Mouse (Mus musculus): Measurements from ENCODE around the gene Als2cl. TPM values are rescaled to one million over a fixed set of nuclear protein-coding genes. Genes with fewer than 3 reads are reported as not detected.

The Als2cl gene
- total and polyA plus RNA-seq, 2 experiments from 2014 or later = 1.2 to 9.0 TPM

DNA sequence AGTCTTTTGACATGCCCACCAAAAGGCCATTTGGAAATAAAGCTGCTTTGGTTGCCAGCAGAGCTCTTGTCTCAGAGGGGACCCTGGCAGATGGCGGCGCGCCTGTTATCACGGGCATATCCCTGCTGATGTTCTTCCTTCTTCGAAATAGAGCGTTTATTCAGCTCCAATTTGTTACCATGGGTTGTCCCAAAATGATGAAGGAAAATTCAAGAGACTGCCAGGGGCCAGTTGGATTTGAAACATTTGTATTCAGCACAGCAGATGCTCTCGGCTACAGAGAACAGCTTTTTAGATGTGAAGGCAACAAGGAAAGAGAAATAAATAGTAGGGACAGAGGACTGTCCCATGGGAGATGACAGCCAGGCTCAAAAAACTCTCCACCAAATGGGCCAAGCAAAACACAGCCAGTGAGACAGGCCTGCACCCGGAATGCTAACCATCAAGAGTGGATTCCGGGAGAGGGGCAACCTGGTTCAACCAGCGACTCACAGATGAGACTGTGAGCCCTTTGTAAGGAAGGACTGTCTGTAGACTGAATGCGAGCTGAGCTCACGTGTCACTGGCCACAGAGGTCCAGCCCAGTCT is 54.3 kb downstream of the Als2cl start:
- H3K36me3 ChIP-seq (ENCODE audit: insufficient read depth, low read length) = no peaks in the 10 kb centered on the region
- TF ChIP-seq CTCF (IDR thresholded peaks at IDR 0.05) = no peak
- H3K9ac ChIP-seq (replicated peaks; ENCODE audit: low read length, poor library complexity, severe bottlenecking) = no peak overlapping the region
- ATAC-seq (ENCODE audit: low FRiP score) = peak; percentile 78
- H3K9me3 ChIP-seq (ENCODE audit: low read length) = no peaks in the 10 kb centered on the region
- H3K4me1 ChIP-seq (ENCODE audit: insufficient read depth, low read length) = 0 out of 2 replicates have a peak, but pooled peaks cover 3% of the 10 kb centered on the region
- no peak overlapping the region for H3K4me2 ChIP-seq (ENCODE audit: low read depth, low read length, poor library complexity, severe bottlenecking)
- WGBS = 53% methylated on average over 12 of the region's 12 CpGs
- H3K27me3 ChIP-seq (ENCODE audit: insufficient read depth, low read length) = no peaks in the 10 kb centered on the region
- peak overlapping the region; percentile 51 for H3K27ac ChIP-seq (ENCODE audit: low read depth, low read length)
- DNase-seq (ENCODE audit: low spot score) = peak; percentile 83
- H3K4me3 ChIP-seq (ENCODE audit: low read depth, low read length) = no peak overlapping the region

DNA sequence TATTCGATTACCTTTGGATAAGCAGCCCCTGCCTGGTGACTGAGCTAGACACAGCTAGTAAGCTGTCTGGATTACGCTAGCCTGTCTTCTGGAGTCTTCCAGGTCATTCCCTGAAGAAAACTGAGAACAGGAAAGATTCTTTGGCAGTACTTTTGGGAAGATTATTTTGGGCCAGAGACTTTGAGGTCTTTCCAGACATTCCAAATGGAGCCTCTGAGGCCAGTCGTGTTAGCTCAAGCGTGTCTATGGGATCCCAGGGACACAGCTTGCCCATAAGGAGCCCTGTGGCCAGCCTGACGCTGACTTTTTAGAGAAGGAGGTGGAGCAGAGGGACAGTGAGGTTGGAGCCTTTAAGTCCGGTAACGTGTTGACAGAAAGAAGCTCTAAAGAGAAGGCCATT is 56.3 kb downstream of the Als2cl start:
- Histone ChIP-seq H3K4me2 (ENCODE audit: low read depth, low read length, poor library complexity, severe bottlenecking) (no peak overlapping the region), H3K4me1 (ENCODE audit: insufficient read depth, low read length) (0 out of 2 replicates have a peak, but pooled peaks cover 3% of the 10 kb centered on the region), H3K27me3 (ENCODE audit: insufficient read depth, low read length) (no peaks in the 10 kb centered on the region), H3K4me3 (ENCODE audit: low read depth, low read length) (no peak overlapping the region), H3K27ac (ENCODE audit: low read depth, low read length) (no peak overlapping the region), H3K9me3 (ENCODE audit: low read length) (no peaks in the 10 kb centered on the region), H3K36me3 (ENCODE audit: insufficient read depth, low read length) (no peaks in the 10 kb centered on the region), H3K9ac (replicated peaks; ENCODE audit: low read length, poor library complexity, severe bottlenecking) (no peak overlapping the region)
- DNase-seq (ENCODE audit: low spot score) (no peak), ATAC-seq (ENCODE audit: low FRiP score) (no peak)
- 81% methylated on average over 7 of the region's 7 CpGs for WGBS
- TF ChIP-seq CTCF (IDR thresholded peaks at IDR 0.05) = no peak

DNA sequence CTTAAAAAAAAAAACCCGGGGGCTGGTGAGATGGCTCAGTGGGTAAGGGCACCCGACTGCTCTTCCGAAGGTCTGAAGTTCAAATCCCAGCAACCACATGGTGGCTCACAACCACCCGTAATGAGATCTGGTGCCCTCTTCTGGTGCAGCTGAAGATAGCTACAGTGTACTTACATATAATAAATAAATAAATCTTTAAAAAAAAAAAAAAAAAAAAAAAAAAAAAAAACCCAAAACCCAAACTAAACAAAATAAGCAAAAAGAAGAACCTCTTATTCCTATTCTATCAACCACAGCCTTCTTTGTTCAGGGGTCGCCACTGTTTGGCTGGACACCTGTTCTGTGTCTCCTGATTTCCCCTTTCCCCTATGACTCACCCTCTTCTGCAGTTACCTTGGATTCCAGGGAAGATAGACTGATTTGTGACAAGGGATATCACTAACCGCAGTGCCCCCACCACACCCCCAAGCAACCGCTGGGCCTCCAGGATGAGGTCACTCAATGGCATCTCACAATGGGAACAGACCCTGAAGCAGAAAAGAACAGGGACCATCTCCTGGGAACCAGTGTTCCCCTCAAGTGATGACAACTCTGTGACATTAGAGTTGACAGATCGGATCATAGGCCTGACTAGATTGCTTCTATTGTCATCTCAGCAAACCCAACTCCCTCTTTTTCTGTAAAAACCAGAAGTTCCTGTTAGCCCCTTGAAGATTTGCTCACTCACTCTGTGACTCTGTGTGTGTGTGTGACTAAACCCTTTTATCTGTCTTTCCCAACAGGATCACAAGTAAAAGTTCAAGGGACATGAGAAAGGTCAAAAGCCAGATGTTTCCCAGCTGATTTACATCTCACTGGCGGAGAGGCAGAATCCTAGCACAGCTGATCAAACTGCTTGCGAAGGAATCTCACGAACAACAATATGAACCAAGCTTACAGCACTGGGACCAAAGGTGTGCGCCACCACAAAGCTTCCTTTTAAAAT is 58.1 kb downstream of the Als2cl start:
- Histone ChIP-seq H3K9ac (replicated peaks; ENCODE audit: low read length, poor library complexity, severe bottlenecking) (no peak overlapping the region), H3K9me3 (ENCODE audit: low read length) (no peaks in the 10 kb centered on the region), H3K27ac (ENCODE audit: low read depth, low read length) (no peak overlapping the region), H3K4me1 (ENCODE audit: insufficient read depth, low read length) (0 out of 2 replicates have a peak, but pooled peaks cover 3% of the 10 kb centered on the region), H3K27me3 (ENCODE audit: insufficient read depth, low read length) (no peaks in the 10 kb centered on the region), H3K4me2 (ENCODE audit: low read depth, low read length, poor library complexity, severe bottlenecking) (no peak overlapping the region), H3K36me3 (ENCODE audit: insufficient read depth, low read length) (no peaks in the 10 kb centered on the region), H3K4me3 (ENCODE audit: low read depth, low read length) (no peak overlapping the region)
- no peak for TF ChIP-seq CTCF (IDR thresholded peaks at IDR 0.05)
- DNase-seq (ENCODE audit: low spot score) (no peak), ATAC-seq (ENCODE audit: low FRiP score) (no peak)
- 68% methylated on average over 12 of the region's 12 CpGs for WGBS

DNA sequence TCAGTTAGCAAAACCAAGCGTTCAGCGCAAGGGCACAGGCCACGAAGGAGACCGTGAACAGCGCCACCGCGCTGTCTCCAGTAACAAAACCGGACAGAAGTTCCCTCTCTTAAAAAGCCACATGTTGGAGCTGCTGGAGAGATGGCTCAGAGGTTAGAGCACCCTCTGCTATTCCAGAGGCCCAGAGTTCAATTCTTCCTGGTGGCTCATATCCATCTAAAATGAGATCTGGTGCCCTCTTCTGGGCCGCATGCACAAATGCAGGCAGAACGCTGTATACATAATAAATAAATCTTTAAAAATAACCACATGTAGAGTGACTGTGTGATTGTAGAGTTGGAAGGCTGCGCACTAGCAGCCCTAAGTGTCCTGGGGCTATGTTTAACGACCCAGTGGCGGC is 64.6 kb downstream of the Als2cl start:
- DNase-seq (ENCODE audit: low spot score) (peak; percentile 40), ATAC-seq (ENCODE audit: low FRiP score) (no peak)
- 40% methylated on average over 13 of the region's 13 CpGs for WGBS
- Histone ChIP-seq H3K27ac (ENCODE audit: low read depth, low read length) (no peak overlapping the region), H3K27me3 (ENCODE audit: insufficient read depth, low read length) (peaks cover 10% of the 10 kb centered on the region; the same call in 1 of the 2 replicates), H3K4me2 (ENCODE audit: low read depth, low read length, poor library complexity, severe bottlenecking) (no peak overlapping the region), H3K4me1 (ENCODE audit: insufficient read depth, low read length) (no peaks in the 10 kb centered on the region), H3K9me3 (ENCODE audit: low read length) (no peaks in the 10 kb centered on the region), H3K4me3 (ENCODE audit: low read depth, low read length) (no peak overlapping the region), H3K9ac (replicated peaks; ENCODE audit: low read length, poor library complexity, severe bottlenecking) (no peak overlapping the region), H3K36me3 (ENCODE audit: insufficient read depth, low read length) (no peaks in the 10 kb centered on the region)
- TF ChIP-seq CTCF (IDR thresholded peaks at IDR 0.05) = peak; percentile 70

DNA sequence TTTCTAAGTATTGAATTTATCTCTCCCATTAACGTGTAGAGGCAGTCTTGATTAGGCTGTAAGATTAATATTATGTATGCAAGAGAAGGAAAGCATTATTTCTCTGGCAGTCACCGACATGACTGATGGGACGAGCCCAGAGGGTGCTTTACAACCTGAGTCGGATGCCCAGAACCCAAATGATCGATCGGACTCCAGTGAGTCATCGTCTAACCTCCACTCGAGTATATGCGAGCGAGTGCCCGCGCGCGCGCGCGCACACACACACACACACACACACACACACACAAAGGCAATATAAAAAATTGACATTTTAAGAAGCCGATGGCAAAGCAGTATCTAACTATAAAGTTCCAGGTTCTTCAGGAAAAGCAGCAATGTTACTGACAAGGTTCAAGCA is 65.7 kb downstream of the Als2cl start:
- no peak for TF ChIP-seq CTCF (IDR thresholded peaks at IDR 0.05)
- Histone ChIP-seq H3K27ac (ENCODE audit: low read depth, low read length) (no peak overlapping the region), H3K27me3 (ENCODE audit: insufficient read depth, low read length) (peaks cover 10% of the 10 kb centered on the region; the same call in 1 of the 2 replicates), H3K4me2 (ENCODE audit: low read depth, low read length, poor library complexity, severe bottlenecking) (0 out of 2 replicates have a peak overlapping the region, but pooled peaks have one; percentile 5), H3K4me3 (ENCODE audit: low read depth, low read length) (no peak overlapping the region), H3K36me3 (ENCODE audit: insufficient read depth, low read length) (no peaks in the 10 kb centered on the region), H3K9ac (replicated peaks; ENCODE audit: low read length, poor library complexity, severe bottlenecking) (no peak overlapping the region), H3K4me1 (ENCODE audit: insufficient read depth, low read length) (no peaks in the 10 kb centered on the region), H3K9me3 (ENCODE audit: low read length) (no peaks in the 10 kb centered on the region)
- WGBS = 31% methylated on average over 18 of the region's 18 CpGs
- DNase-seq (ENCODE audit: low spot score) (peak; percentile 24), ATAC-seq (ENCODE audit: low FRiP score) (no peak)

DNA sequence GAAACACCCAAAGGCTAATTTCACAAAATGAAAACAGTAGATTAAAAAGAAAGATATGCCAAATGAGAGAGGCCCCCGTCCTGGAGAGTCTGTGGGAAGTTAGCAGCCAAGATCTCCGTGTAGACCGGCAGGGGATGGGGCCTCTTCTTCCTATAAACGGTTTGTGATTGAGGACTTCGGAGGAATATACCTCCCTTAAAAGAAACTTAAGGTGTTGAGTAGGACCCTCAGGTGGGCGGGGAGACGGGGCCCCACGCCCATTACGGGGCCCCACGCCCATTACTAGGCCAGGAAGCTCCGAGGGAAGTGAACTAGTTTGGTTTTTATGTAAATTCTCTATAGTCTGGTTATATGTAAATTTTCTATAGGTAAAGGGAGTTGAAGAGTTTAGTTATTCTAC is 66.3 kb downstream of the Als2cl start, which contains the start of gene Tdgf1:
Tdgf1 (minus strand) TSS at position 233 of the 400 bp plus-strand sequence.
- H3K4me3 ChIP-seq (ENCODE audit: low read depth, low read length) = no peak within 1 kb of the TSS
- H3K27me3 ChIP-seq (ENCODE audit: insufficient read depth, low read length) = peaks cover 10% of the 10 kb centered on the region; the same call in 1 of the 2 replicates
- H3K36me3 ChIP-seq (ENCODE audit: insufficient read depth, low read length) = no peaks in the 10 kb centered on the region
- no peaks in the 10 kb centered on the region for H3K4me1 ChIP-seq (ENCODE audit: insufficient read depth, low read length)
- no peak within 1 kb of the TSS for H3K27ac ChIP-seq (ENCODE audit: low read depth, low read length)
- no peak for ATAC-seq (ENCODE audit: low FRiP score)
- H3K4me2 ChIP-seq (ENCODE audit: low read depth, low read length, poor library complexity, severe bottlenecking) = 0 out of 2 replicates have a peak within 1 kb of the TSS, but pooled peaks have one; percentile 5
- DNase-seq (ENCODE audit: low spot score) = no peak
- H3K9ac ChIP-seq (replicated peaks; ENCODE audit: low read length, poor library complexity, severe bottlenecking) = no peak within 1 kb of the TSS
- WGBS = 22% methylated on average over 11 of the region's 11 CpGs
- no peaks in the 10 kb centered on the region for H3K9me3 ChIP-seq (ENCODE audit: low read length)
- no peak for TF ChIP-seq CTCF (IDR thresholded peaks at IDR 0.05)
